Mouse (Mus musculus) heart, embryonic 12.5 days (tissue): Measurements from ENCODE around the gene Sidt1. TPM values are rescaled to one million over a fixed set of nuclear protein-coding genes. Genes with fewer than 3 reads are reported as not detected.
A peak's percentile ranks its signal among the peaks of the same experiment; 100 is the strongest.

Experiments used
- ATAC-seq: fragments of 200-750 bp; cut with Nextera tagmentation; 2 replicates; pipeline ENCODE4 v1.8.0; 2017; ENCODE audit warnings: moderate TSS enrichment, moderate library complexity; ENCODE audit not compliant: insufficient number of reproducible peaks, low FRiP score
- H3K27ac ChIP-seq: fragments of 300-500 bp; sonication (generic); 2 replicates; pipeline ENCODE4 v1.5.1; 2016; ENCODE audit warnings: mild to moderate bottlenecking, moderate library complexity; ENCODE audit not compliant: poor library complexity, severe bottlenecking
- H3K27me3 ChIP-seq: fragments of 300-500 bp; sonication (generic); replicated peaks from 2 replicates; pipeline ENCODE4 v1.6.1; 2016; ENCODE audit warnings: mild to moderate bottlenecking, moderate library complexity
- H3K36me3 ChIP-seq: fragments of 300-500 bp; sonication (generic); 2 replicates; pipeline ENCODE4 v1.6.1; 2016; ENCODE audit warnings: mild to moderate bottlenecking, moderate library complexity
- H3K4me1 ChIP-seq: fragments of 300-500 bp; sonication (generic); replicated peaks from 2 replicates; pipeline ENCODE4 v1.6.1; 2016; ENCODE audit warnings: mild to moderate bottlenecking
- H3K4me2 ChIP-seq: fragments of 300-500 bp; sonication (generic); 2 replicates; pipeline ENCODE4 v1.6.1; 2016; ENCODE audit warnings: mild to moderate bottlenecking, moderate library complexity
- H3K4me3 ChIP-seq: fragments of 300-500 bp; sonication (generic); 2 replicates; pipeline ENCODE4 v1.5.1; 2016; ENCODE audit warnings: mild to moderate bottlenecking
- H3K9ac ChIP-seq: fragments of 300-500 bp; sonication (generic); 2 replicates; pipeline ENCODE4 v1.6.1; 2016; ENCODE audit warnings: mild to moderate bottlenecking, moderate library complexity
- H3K9me3 ChIP-seq: fragments of 300-500 bp; sonication (generic); replicated peaks from 2 replicates; pipeline ENCODE4 v1.6.1; 2016; ENCODE audit warnings: mild to moderate bottlenecking, moderate library complexity
- WGBS: fragments of 180-500 bp; shearing (Covaris S2); methylation state at CpG from one replicate; pipeline ENCODE4 v1.1.7; 2016; 5-methylcytosine and 5-hydroxymethylcytosine counted together
- polyA plus RNA-seq: library from polyadenylated mRNA; unstranded; fragments of >200 nt; fragmentation: Nextera tagmentation; extraction: Ambion mirVana; gene quantifications from 2 replicates; pipeline ENCODE4 v1.2.1, GENCODE M21; 2016

Gene Sidt1
- polyA plus RNA-seq, 1 experiment from 2014 or later = not detected

GRCm38 (mm10) chr16:44243323-44243722 is 89.7 kb downstream of the Sidt1 start:
- no peak overlapping the region for H3K4me2 ChIP-seq
- no peak overlapping the region for H3K9ac ChIP-seq
- no peak overlapping the region for H3K27ac ChIP-seq
- H3K27me3 ChIP-seq = no peaks in the 10 kb centered on the region
- WGBS = 61% methylated on average over 7 of the region's 7 CpGs
- ATAC-seq = no peak
- no peaks in the 10 kb centered on the region for H3K9me3 ChIP-seq
- no peak overlapping the region for H3K4me3 ChIP-seq
- peaks cover 14% of the 10 kb centered on the region for H3K4me1 ChIP-seq
- H3K36me3 ChIP-seq = no peaks in the 10 kb centered on the region

- no peak overlapping the region for H3K4me3 ChIP-seq
- WGBS = 7% methylated on average over 1 of the region's 1 CpGs
- H3K36me3 ChIP-seq = no peaks in the 10 kb centered on the region
- H3K4me1 ChIP-seq = peaks cover 16% of the 10 kb centered on the region
- H3K9me3 ChIP-seq = no peaks in the 10 kb centered on the region
- ATAC-seq = no peak
- H3K27me3 ChIP-seq = no peaks in the 10 kb centered on the region
- H3K9ac ChIP-seq = no peak overlapping the region
- H3K27ac ChIP-seq = no peak overlapping the region
- no peak overlapping the region for H3K4me2 ChIP-seq
Observed at GRCm38 (mm10) chr16:44242633-44243032, 90.4 kb downstream of the Sidt1 start.

- ATAC-seq = no peak
- peaks cover 16% of the 10 kb centered on the region for H3K4me1 ChIP-seq
- no peaks in the 10 kb centered on the region for H3K36me3 ChIP-seq
- H3K9ac ChIP-seq = no peak overlapping the region
- H3K4me3 ChIP-seq = no peak overlapping the region
- no peaks in the 10 kb centered on the region for H3K9me3 ChIP-seq
- H3K27ac ChIP-seq = no peak overlapping the region
- H3K4me2 ChIP-seq = no peak overlapping the region
- 56% methylated on average over 8 of the region's 8 CpGs for WGBS
- no peaks in the 10 kb centered on the region for H3K27me3 ChIP-seq
Observed at GRCm38 (mm10) chr16:44240406-44240805, 92.6 kb downstream of the Sidt1 start.

GRCm38 (mm10) chr16:44238835-44239263 is 94.1 kb downstream of the Sidt1 start:
- H3K9me3 ChIP-seq = no peaks in the 10 kb centered on the region
- ATAC-seq = 0 out of 2 replicates have a peak, but pooled peaks have one; percentile 40
- WGBS = 31% methylated on average over 10 of the region's 10 CpGs
- no peaks in the 10 kb centered on the region for H3K36me3 ChIP-seq
- H3K4me2 ChIP-seq = peak overlapping the region; percentile 51
- H3K27ac ChIP-seq = 0 out of 2 replicates have a peak overlapping the region, but pooled peaks have one; percentile 5
- peaks cover 16% of the 10 kb centered on the region for H3K4me1 ChIP-seq
- 0 out of 2 replicates have a peak overlapping the region, but pooled peaks have one; percentile 5 for H3K4me3 ChIP-seq
- no peaks in the 10 kb centered on the region for H3K27me3 ChIP-seq
- no peak overlapping the region for H3K9ac ChIP-seq

GRCm38 (mm10) chr16:44237836-44238235 is 95.2 kb downstream of the Sidt1 start:
- ATAC-seq = no peak
- no peaks in the 10 kb centered on the region for H3K27me3 ChIP-seq
- 70% methylated on average over 3 of the region's 3 CpGs for WGBS
- H3K4me3 ChIP-seq = no peak overlapping the region
- H3K9me3 ChIP-seq = no peaks in the 10 kb centered on the region
- no peak overlapping the region for H3K9ac ChIP-seq
- H3K4me1 ChIP-seq = peaks cover 16% of the 10 kb centered on the region
- H3K4me2 ChIP-seq = no peak overlapping the region
- H3K36me3 ChIP-seq = no peaks in the 10 kb centered on the region
- no peak overlapping the region for H3K27ac ChIP-seq

GRCm38 (mm10) chr16:44233019-44233418 is 100.0 kb downstream of the Sidt1 start:
- Histone ChIP-seq H3K4me3 (no peak overlapping the region), H3K36me3 (no peaks in the 10 kb centered on the region), H3K9me3 (peaks cover 6% of the 10 kb centered on the region; the same call in 1 of the 2 replicates), H3K27ac (no peak overlapping the region), H3K4me2 (no peak overlapping the region), H3K9ac (no peak overlapping the region), H3K27me3 (no peaks in the 10 kb centered on the region), H3K4me1 (no peaks in the 10 kb centered on the region; the same call in 1 of the 2 replicates)
- 83% methylated on average over 7 of the region's 7 CpGs for WGBS
- no peak for ATAC-seq

- H3K4me2 ChIP-seq = no peak overlapping the region
- 81% methylated on average over 13 of the region's 13 CpGs for WGBS
- no peak for ATAC-seq
- no peak overlapping the region for H3K27ac ChIP-seq
- no peak overlapping the region for H3K4me3 ChIP-seq
- H3K9me3 ChIP-seq = peaks cover 6% of the 10 kb centered on the region; the same call in 1 of the 2 replicates
- no peak overlapping the region for H3K9ac ChIP-seq
- H3K27me3 ChIP-seq = no peaks in the 10 kb centered on the region
- peaks cover 4% of the 10 kb centered on the region for H3K4me1 ChIP-seq
- H3K36me3 ChIP-seq = no peaks in the 10 kb centered on the region
Observed at GRCm38 (mm10) chr16:44226706-44227291, 106.2 kb downstream of the Sidt1 start.

- no peak overlapping the region for H3K9ac ChIP-seq
- no peak for ATAC-seq
- WGBS = 50% methylated on average over 6 of the region's 6 CpGs
- no peaks in the 10 kb centered on the region for H3K9me3 ChIP-seq
- H3K36me3 ChIP-seq = peaks cover 44% of the 10 kb centered on the region
- H3K4me2 ChIP-seq = no peak overlapping the region
- H3K4me1 ChIP-seq = peaks cover 10% of the 10 kb centered on the region
- H3K27ac ChIP-seq = no peak overlapping the region
- H3K4me3 ChIP-seq = no peak overlapping the region
- H3K27me3 ChIP-seq = no peaks in the 10 kb centered on the region
Observed at GRCm38 (mm10) chr16:44221463-44221862, 111.5 kb downstream of the Sidt1 start.

- H3K4me3 ChIP-seq = no peak overlapping the region
- no peaks in the 10 kb centered on the region for H3K27me3 ChIP-seq
- H3K27ac ChIP-seq = no peak overlapping the region
- H3K9ac ChIP-seq = no peak overlapping the region
- 95% methylated on average over 7 of the region's 7 CpGs for WGBS
- peaks cover 85% of the 10 kb centered on the region for H3K36me3 ChIP-seq
- ATAC-seq = no peak
- H3K4me2 ChIP-seq = no peak overlapping the region
- no peaks in the 10 kb centered on the region for H3K9me3 ChIP-seq
- peaks cover 4% of the 10 kb centered on the region for H3K4me1 ChIP-seq
Observed at GRCm38 (mm10) chr16:44216417-44216816, 116.6 kb downstream of the Sidt1 start.

GRCm38 (mm10) chr16:44215513-44215912 is 117.5 kb downstream of the Sidt1 start:
- H3K9ac ChIP-seq = no peak overlapping the region
- 86% methylated on average over 9 of the region's 9 CpGs for WGBS
- no peak overlapping the region for H3K27ac ChIP-seq
- H3K9me3 ChIP-seq = no peaks in the 10 kb centered on the region
- no peaks in the 10 kb centered on the region for H3K27me3 ChIP-seq
- no peak overlapping the region for H3K4me2 ChIP-seq
- H3K36me3 ChIP-seq = peaks cover 87% of the 10 kb centered on the region
- ATAC-seq = no peak
- H3K4me3 ChIP-seq = no peak overlapping the region
- H3K4me1 ChIP-seq = no peaks in the 10 kb centered on the region; the same call in 1 of the 2 replicates

- Histone ChIP-seq H3K27ac (no peak overlapping the region), H3K27me3 (no peaks in the 10 kb centered on the region), H3K4me1 (no peaks in the 10 kb centered on the region; the same call in 1 of the 2 replicates), H3K9me3 (no peaks in the 10 kb centered on the region), H3K36me3 (peaks cover 78% of the 10 kb centered on the region), H3K9ac (no peak overlapping the region), H3K4me3 (no peak overlapping the region), H3K4me2 (no peak overlapping the region)
- ATAC-seq = no peak
- 90% methylated on average over 7 of the region's 7 CpGs for WGBS
Observed at GRCm38 (mm10) chr16:44212703-44213102, 120.3 kb downstream of the Sidt1 start.

- Histone ChIP-seq H3K9ac (no peak overlapping the region), H3K4me1 (no peaks in the 10 kb centered on the region), H3K27ac (no peak overlapping the region), H3K4me2 (no peak overlapping the region), H3K4me3 (no peak overlapping the region), H3K36me3 (peaks cover 75% of the 10 kb centered on the region), H3K9me3 (no peaks in the 10 kb centered on the region), H3K27me3 (no peaks in the 10 kb centered on the region)
- 79% methylated on average over 1 of the region's 1 CpGs for WGBS
- ATAC-seq = no peak
Observed at GRCm38 (mm10) chr16:44211054-44211414, 122.0 kb downstream of the Sidt1 start.
